Mouse (Mus musculus) G1E (cell line): ENCODE measurements around the gene Man2a2. TPM values are rescaled to one million over a fixed set of nuclear protein-coding genes. Genes with fewer than 3 reads are reported as not detected.

Experiments used
- ATAC-seq: 2 replicates; pipeline ENCODE4 v1.8.0; 2016; ENCODE audit warnings: mild to moderate bottlenecking; ENCODE audit not compliant: insufficient number of reproducible peaks, poor library complexity, low FRiP score, severe bottlenecking; ENCODE audit errors: extremely low read depth
- DNase-seq: peaks from one replicate; pipeline ENCODE4 v3.0.0; 2012; ENCODE audit warnings: low spot score
- H3K27me3 ChIP-seq: 2 replicates; pipeline ENCODE4 v1.6.1; 2012; ENCODE audit warnings: mild to moderate bottlenecking, low read length, inconsistent platforms; ENCODE audit not compliant: insufficient read depth
- H3K36me3 ChIP-seq: replicated peaks from 2 replicates; pipeline ENCODE3; 2012; ENCODE audit warnings: mild to moderate bottlenecking, inconsistent platforms
- H3K4me1 ChIP-seq: 2 replicates; pipeline ENCODE4 v1.6.1; 2012; ENCODE audit warnings: low read depth, low read length, inconsistent platforms, mixed read lengths; ENCODE audit not compliant: insufficient read depth
- H3K4me3 ChIP-seq: 2 replicates; pipeline ENCODE4 v1.5.1; 2012; ENCODE audit warnings: low read depth, mild to moderate bottlenecking, inconsistent platforms, low read length, moderate library complexity, mixed read lengths
- H3K9me3 ChIP-seq: replicated peaks from 2 replicates; pipeline ENCODE4 v1.6.1; 2012; ENCODE audit warnings: inconsistent platforms
- CTCF ChIP-seq: IDR thresholded peaks from 2 replicates; pipeline ENCODE4 v1.5.1; 2012; ENCODE audit warnings: low read depth, low read length, inconsistent platforms, mixed read lengths
- GATA1 ChIP-seq: IDR thresholded peaks from 2 replicates; pipeline ENCODE4 v1.6.1; 2012; ENCODE audit warnings: borderline replicate concordance, low read length, inconsistent platforms, mixed read lengths
- GATA2 ChIP-seq: IDR thresholded peaks from 2 replicates; pipeline ENCODE4 v1.6.1; 2012; ENCODE audit warnings: low read depth, low read length, inconsistent platforms, borderline replicate concordance
- POLR2AphosphoS5 ChIP-seq: IDR thresholded peaks from 2 replicates; pipeline ENCODE4 v1.6.1; 2012; ENCODE audit warnings: low read depth, low read length, inconsistent platforms; ENCODE audit not compliant: insufficient replicate concordance
- TAL1 ChIP-seq: conservative IDR thresholded peaks from 2 replicates; pipeline ENCODE4 v1.6.1; 2012; ENCODE audit warnings: low read depth, low read length, inconsistent platforms, mixed read lengths
- polyA plus RNA-seq: library from polyadenylated mRNA; stranded (reverse); fragments of >175 nt; gene quantifications from 2 replicates; pipeline ENCODE4 v1.2.3, GENCODE M21; 2012
- total RNA-seq, 2 experiments: library from RNA; stranded (forward) in 1 of 2; stranded (reverse) in 1 of 2; fragments of 200-1000 nt in 1 of 2; fragments of >200 nt in 1 of 2; fragmentation: Nextera tagmentation in 1 of 2; gene quantifications; 2 replicates each; pipeline ENCODE4 v1.2.3; 2014 to 2017

Man2a2 gene
- total and polyA plus RNA-seq, 3 experiments = 37.0 to 63.1 (median 49.3) TPM

DNA sequence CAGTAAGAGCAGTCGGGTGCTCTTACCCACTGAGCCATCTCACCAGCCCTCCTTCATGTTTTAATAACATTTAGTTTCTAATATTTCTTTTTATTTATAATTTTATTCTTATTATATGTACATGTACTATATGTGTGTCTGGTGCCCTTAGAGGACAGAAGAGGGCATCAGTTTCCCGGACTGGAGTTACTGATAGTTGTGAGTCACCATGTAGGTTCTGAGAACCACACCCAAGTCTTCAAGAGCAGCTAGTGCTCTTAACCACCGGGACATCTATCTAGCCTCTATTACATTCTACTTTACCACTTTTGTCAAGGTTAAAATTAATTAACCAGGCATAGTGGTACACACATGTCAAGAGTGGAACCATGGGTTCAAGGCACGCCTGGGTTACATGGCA lies 23.4 kb upstream of the Man2a2 start:
- no peaks in the 10 kb centered on the region for H3K27me3 ChIP-seq
- H3K36me3 ChIP-seq = peaks cover 90% of the 10 kb centered on the region
- no peak overlapping the region for H3K4me3 ChIP-seq
- no peak for TF ChIP-seq TAL1
- TF ChIP-seq POLR2AphosphoS5 = no peak
- no peak for TF ChIP-seq GATA2
- no peak for TF ChIP-seq CTCF
- TF ChIP-seq GATA1 = no peak
- ATAC-seq = no peak
- peaks cover 29% of the 10 kb centered on the region for H3K4me1 ChIP-seq
- no peak for DNase-seq
- H3K9me3 ChIP-seq = no peaks in the 10 kb centered on the region

DNA sequence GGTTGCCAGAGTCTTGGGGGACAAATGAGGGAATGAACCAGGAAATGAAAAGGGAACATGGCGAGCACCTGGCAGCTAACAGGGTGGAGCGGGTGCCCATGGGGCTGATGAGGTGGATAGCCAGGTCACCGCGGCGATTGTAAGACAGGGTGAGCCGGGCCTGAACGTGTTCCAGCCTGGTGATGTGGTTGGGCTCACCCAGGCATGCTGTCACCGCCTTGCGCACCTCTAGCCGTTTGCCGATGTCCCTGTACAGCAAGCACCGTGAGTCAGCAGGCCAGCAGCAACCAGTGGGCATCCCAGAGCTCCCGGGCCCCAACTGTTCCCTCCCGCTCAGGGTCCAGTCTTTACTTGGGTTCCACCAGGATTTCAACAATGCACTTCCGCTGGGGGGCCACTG lies 20.9 kb upstream of the Man2a2 start:
- DNase-seq (no peak), ATAC-seq (no peak)
- H3K4me3 ChIP-seq = no peak overlapping the region
- peaks cover 83% of the 10 kb centered on the region for H3K36me3 ChIP-seq
- TF ChIP-seq CTCF (no peak), GATA2 (no peak), POLR2AphosphoS5 (no peak), TAL1 (no peak), GATA1 (no peak)
- peaks cover 30% of the 10 kb centered on the region for H3K4me1 ChIP-seq
- H3K27me3 ChIP-seq = peaks cover 6% of the 10 kb centered on the region; the same call in 1 of the 2 replicates
- no peaks in the 10 kb centered on the region for H3K9me3 ChIP-seq

DNA sequence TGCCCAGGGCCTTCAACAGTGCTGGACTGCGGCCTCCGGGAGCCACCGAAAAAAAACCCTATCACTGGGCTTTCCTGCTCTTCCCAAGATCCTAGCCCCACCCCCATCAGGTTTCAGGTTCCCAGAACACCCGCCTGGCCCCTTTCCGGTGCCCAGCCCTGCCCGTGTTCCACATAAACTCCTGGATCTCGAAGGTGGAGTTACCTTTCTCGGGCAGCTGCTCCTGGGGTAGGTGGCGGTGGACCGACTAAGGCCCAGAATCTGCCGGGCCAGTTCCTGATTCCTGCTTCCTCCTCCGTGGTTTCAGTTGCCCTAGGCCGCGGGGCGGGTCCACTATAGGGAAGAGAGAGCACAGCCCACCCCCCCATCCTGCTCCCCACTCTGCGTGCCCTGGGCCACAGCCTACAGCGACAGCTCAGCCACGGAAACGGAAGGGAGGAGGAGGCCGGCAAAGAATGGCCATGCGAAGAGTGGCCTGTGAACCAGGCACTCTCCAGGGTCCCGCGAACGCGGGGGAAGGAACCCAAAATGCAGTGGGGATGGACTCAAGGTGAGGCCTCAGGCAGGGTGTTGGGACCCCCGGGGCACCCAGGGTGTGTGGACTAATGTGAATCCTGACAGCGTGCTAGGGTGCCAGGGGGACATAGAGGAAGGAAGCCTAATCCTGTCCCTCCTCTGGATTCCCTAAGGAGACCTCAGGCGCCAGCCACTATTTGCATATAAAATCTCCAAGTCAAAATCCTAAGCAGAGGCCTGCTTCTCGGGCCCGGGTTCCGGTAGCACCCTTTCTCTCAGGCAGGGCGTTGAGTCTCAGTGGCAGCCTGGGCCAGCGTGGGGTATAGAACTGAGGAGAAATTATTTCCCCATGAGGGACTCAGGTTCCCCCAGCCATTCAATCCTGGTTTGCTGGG lies 16.7 kb upstream of the Man2a2 start, which contains the start of gene Fes:
Fes (minus strand) TSS at position 314 of the 911 bp plus-strand sequence.
- peaks cover 50% of the 10 kb centered on the region for H3K36me3 ChIP-seq
- peaks cover 37% of the 10 kb centered on the region for H3K4me1 ChIP-seq
- H3K4me3 ChIP-seq = peak within 1 kb of the TSS; percentile 50; the same call in 1 of the 2 replicates
- no peak for DNase-seq
- peaks cover 25% of the 10 kb centered on the region; the same call in 1 of the 2 replicates for H3K27me3 ChIP-seq
- H3K9me3 ChIP-seq = no peaks in the 10 kb centered on the region
- TF ChIP-seq POLR2AphosphoS5 = no peak
- TF ChIP-seq CTCF = no peak
- TF ChIP-seq GATA2 = no peak
- no peak for TF ChIP-seq TAL1
- no peak for TF ChIP-seq GATA1
- no peak for ATAC-seq

DNA sequence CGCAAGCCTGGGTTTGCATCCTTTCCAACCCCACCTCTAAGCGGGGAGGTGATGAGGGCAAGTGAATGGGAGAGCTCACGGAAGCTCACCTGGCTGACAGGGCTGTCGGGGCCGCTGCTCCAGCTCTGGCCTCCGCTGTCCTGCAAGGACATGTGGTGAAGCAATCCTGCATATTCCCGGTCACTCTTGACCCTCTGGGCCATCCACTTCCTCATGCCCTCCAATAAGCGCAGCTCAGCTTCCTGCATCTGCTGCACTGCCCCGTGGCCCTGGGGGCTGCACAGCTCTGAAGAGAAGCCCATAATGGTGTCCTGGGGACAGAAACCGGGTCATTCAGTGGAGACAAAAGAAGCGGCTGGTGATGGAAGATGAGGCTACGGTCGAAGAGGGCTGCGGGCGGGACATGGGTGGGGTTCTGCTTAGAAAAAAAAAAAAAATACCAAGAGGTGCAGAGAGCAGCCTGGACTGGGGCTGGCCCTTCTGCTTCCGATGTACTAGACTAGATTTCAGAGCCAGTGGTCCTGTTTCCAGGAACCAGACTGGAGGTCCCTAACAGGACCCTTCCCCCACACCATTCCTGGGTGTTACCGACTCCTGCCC lies 16.0 kb upstream of the Man2a2 start:
- ATAC-seq = no peak
- Histone ChIP-seq H3K4me3 (peak overlapping the region; percentile 50; the same call in 1 of the 2 replicates), H3K4me1 (peaks cover 38% of the 10 kb centered on the region), H3K36me3 (peaks cover 42% of the 10 kb centered on the region), H3K9me3 (no peaks in the 10 kb centered on the region), H3K27me3 (peaks cover 33% of the 10 kb centered on the region)
- TF ChIP-seq TAL1 (no peak), CTCF (no peak), GATA2 (no peak), POLR2AphosphoS5 (no peak), GATA1 (no peak)
- DNase-seq = no peak

DNA sequence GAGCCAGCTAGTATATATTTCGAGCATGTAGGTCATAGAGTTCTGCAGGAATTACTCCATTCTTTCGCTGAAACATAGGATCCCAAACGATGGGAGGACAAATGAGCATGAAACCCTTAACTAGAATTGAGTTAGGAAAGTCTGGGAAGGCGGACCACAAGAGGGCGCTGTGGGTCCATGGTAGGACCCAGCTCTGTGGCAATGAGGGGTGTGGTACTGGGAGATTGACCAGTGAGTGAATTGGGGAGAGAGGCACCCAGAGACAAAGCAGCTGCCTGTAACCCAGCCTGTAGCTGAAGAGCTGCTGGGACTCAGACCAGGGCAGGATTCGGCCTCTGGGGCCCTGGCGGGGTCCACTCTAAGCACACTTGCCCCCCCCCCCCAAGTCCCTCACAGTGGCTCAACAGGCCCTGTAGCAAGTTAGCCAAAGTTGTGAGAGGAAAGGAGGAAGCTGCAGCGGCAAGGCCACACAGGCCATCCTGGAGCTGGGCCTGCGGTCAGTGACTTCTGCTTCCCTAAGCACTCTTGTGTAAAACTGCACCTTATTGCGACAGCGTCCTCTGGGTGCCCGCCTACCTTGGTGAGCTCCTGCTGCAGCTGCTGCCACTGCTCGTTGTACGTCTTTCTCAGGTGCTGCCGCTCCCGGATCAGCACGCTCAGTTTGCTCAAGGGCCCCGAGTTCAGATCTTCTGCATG lies 15.2 kb upstream of the Man2a2 start:
- ATAC-seq = peak; percentile 4; the same call in 1 of the 2 replicates
- Histone ChIP-seq H3K27me3 (peaks cover 40% of the 10 kb centered on the region), H3K4me1 (peaks cover 35% of the 10 kb centered on the region), H3K4me3 (no peak overlapping the region; the same call in 1 of the 2 replicates), H3K9me3 (no peaks in the 10 kb centered on the region), H3K36me3 (peaks cover 35% of the 10 kb centered on the region)
- TF ChIP-seq CTCF = peak; percentile 71
- TF ChIP-seq POLR2AphosphoS5 = no peak
- TF ChIP-seq TAL1 = no peak
- peak; percentile 86 for DNase-seq

DNA sequence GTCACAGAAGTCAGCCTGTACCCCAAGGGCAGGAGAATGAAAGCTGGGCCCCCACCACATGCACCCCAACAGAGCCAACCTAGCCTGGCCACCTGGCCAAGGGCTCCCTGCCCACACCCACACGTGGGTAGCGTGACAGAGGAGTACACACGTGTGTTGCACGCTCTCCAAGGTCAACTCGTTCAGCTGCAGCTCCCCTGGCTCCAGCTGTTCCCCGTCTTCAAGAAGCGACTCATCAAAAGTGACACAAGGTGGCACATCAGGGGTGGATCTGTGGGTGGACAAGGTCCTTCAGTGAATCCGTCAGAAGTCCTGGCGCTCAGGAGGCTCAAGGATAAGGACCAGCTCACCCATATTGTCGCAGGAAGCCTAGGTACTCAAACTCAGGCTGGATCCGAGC lies 11.7 kb upstream of the Man2a2 start:
- Histone ChIP-seq H3K4me3 (no peak overlapping the region), H3K9me3 (no peaks in the 10 kb centered on the region), H3K4me1 (peaks cover 37% of the 10 kb centered on the region), H3K36me3 (peaks cover 4% of the 10 kb centered on the region), H3K27me3 (peaks cover 53% of the 10 kb centered on the region)
- ATAC-seq = no peak
- DNase-seq = no peak
- TF ChIP-seq GATA1 (no peak), TAL1 (no peak), CTCF (no peak), GATA2 (no peak), POLR2AphosphoS5 (no peak)
